Mouse (Mus musculus): ENCODE results near the gene Actr3. TPM values are rescaled to one million over a fixed set of nuclear protein-coding genes. Genes with fewer than 3 reads are reported as not detected.

Gene Actr3
- polyA plus RNA-seq, 1 experiment: not detected

DNA sequence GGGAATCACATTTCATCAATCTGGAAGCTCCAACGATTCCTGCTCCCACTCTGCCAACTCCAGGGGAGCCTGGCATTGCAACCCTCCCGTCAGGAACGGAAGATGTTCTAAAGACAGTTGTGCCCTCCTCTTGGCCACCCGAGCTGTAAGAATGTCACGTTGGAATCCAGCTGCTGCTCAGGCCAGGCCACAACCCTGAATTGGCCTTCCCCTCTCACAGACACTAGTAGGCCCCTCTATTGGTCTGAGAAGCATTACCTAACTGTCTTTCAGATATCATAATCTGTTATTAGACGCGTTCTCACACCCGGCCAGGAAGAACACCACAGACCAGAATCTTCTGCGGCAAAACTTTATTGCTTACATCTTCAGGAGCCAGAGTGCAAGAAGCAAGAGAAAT is 89.7 kb downstream of the Actr3 start:
- Histone ChIP-seq H3K27ac (ENCODE audit: insufficient read depth, low read depth, low read length) (no peak overlapping the region), H3K4me1 (ENCODE audit: control insufficient read depth, insufficient read depth, low read length) (no peaks in the 10 kb centered on the region), H3K4me3 (ENCODE audit: insufficient read depth, low read depth, low read length) (no peak overlapping the region)
- TF ChIP-seq CTCF (IDR thresholded peaks at IDR 0.05; ENCODE audit: insufficient read depth, low read depth, low read length) (no peak), POLR2A (IDR thresholded peaks at IDR 0.05; ENCODE audit: insufficient read depth, low read depth, low read length) (no peak)
- 91% methylated on average over 9 of the region's 9 CpGs for WGBS

DNA sequence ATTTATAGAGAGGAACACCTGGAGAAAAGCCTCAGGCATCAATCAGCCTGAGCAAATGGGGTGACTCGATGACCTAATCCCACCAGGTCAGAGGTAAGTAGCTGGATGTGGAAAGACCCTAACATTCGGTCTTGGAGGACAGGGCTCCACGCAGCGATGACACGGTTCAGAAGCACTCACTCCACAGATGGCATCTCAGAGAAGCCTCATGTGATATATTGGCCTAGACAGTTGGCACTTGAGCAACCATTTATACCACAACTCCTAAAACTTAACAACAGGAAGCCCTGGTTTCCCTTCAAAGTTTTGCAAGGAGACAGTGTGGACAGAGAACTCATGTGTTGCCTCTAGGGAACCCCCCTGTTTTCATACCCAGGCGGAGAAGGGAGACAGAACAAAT is 90.1 kb downstream of the Actr3 start:
- H3K4me3 ChIP-seq (ENCODE audit: insufficient read depth, low read depth, low read length): no peak overlapping the region
- no peak overlapping the region for H3K27ac ChIP-seq (ENCODE audit: insufficient read depth, low read depth, low read length)
- WGBS: 95% methylated on average over 6 of the region's 6 CpGs
- TF ChIP-seq POLR2A (IDR thresholded peaks at IDR 0.05; ENCODE audit: insufficient read depth, low read depth, low read length) (no peak), CTCF (IDR thresholded peaks at IDR 0.05; ENCODE audit: insufficient read depth, low read depth, low read length) (no peak)
- H3K4me1 ChIP-seq (ENCODE audit: control insufficient read depth, insufficient read depth, low read length): no peaks in the 10 kb centered on the region

DNA sequence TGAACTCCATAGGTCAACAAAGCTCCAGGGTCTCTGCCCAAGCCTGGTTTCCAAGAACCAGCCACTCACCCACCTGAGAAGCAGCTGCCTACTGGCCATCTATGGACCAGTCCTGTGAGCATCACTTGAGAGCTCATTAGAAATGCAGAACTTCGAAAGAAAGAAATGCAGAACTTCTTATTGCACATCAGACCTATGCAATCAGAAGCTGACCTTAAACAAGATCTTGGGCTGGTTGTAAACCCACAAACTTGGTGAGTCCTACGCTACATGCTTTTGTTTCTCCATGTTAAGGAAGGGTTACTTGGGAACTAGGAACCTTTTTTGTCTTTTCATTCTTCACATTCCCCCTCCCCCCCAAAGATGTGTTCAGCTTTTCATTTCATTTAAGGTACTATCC is 92.4 kb downstream of the Actr3 start:
- Histone ChIP-seq H3K27ac (ENCODE audit: insufficient read depth, low read depth, low read length) (no peak overlapping the region), H3K4me1 (ENCODE audit: control insufficient read depth, insufficient read depth, low read length) (no peaks in the 10 kb centered on the region), H3K4me3 (ENCODE audit: insufficient read depth, low read depth, low read length) (no peak overlapping the region)
- TF ChIP-seq CTCF (IDR thresholded peaks at IDR 0.05; ENCODE audit: insufficient read depth, low read depth, low read length): no peak
- no peak for TF ChIP-seq POLR2A (IDR thresholded peaks at IDR 0.05; ENCODE audit: insufficient read depth, low read depth, low read length)
- 83% methylated on average over 2 of the region's 2 CpGs for WGBS

Other genes starting within 250 kb of the Actr3 start
- gene Slc35f5, start 124.9 kb upstream of the Actr3 start, polyA plus RNA-seq (2012; ENCODE audit: insufficient read depth, insufficient read length, low replicate concordance, missing spikeins): not detected in 2 replicates
- gene Gpr39, start 241.3 kb upstream of the Actr3 start, polyA plus RNA-seq (2012; ENCODE audit: insufficient read depth, insufficient read length, low replicate concordance, missing spikeins): not detected in 2 replicates